Mouse (Mus musculus) gastrocnemius, postnatal 14 days (tissue): ENCODE data around the gene Mtpn. TPM values are rescaled to one million over a fixed set of nuclear protein-coding genes. Genes with fewer than 3 reads are reported as not detected.

ENCODE experiments used
- DNase-seq: peaks from one replicate; pipeline ENCODE4 v3.0.0; 2021; ENCODE audit warnings: mixed read lengths
- intact Hi-C: fragments of 180-260 bp; cut with DNase I; formaldehyde crosslinking; loops from one replicate; pipeline ENCODE4 v1.15.1; 2025; ENCODE audit warnings: low total_unique reads
- microRNA-seq, 2 experiments: library from miRNA; unstranded; fragments of <30 nt; microRNA quantifications; one replicate each; pipeline ENCODE4 v1.2.0; 2021
- total RNA-seq, 2 experiments: library from RNA; stranded (reverse); gene quantifications; 2 replicates each; pipeline ENCODE4 v1.2.3; 2021

Gene Mtpn
- total RNA-seq, 2 experiments from 2014 or later = 30.0 to 37.1 TPM

- intact Hi-C loops = no loop called here
- no peak for DNase-seq
Observed at GRCm38 (mm10) chr6:35462484-35462883, 77.2 kb downstream of the Mtpn start.

Small RNA genes lying within 50 kb of the gene (microRNA-seq; reads per million reads assigned to microRNA genes)
- gene Gm23053 = 0 reads per million in 2 experiments

Other genes starting within 250 kb of the Mtpn start
- gene Slc13a4, start 231.8 kb downstream of the Mtpn start, total RNA-seq = under 1 TPM; 0.11 to 0.35 TPM
- 1 to 10 TPM; 1.0 to 2.1 TPM for gene Fam180a, start 213.7 kb downstream of the Mtpn start, total RNA-seq